Mouse (Mus musculus) forelimb bud, embryonic 11.5 days (tissue): ENCODE data around the gene Mcm5.

Experiments
- DNase-seq: peaks from one replicate; pipeline ENCODE4 v3.0.0-alpha.2; 2012; ENCODE audit warnings: low read depth, low spot score

The Mcm5 gene

GRCm38 (mm10) chr8:75093399-75094156 is 15.8 kb upstream of the Mcm5 start, which contains the start of gene Hmox1:
Gene Hmox1, plus strand, starts transcription at chr8:75093621.
- DNase-seq, result peak; percentile 91

GRCm38 (mm10) chr8:75102956-75103355 is 6.4 kb upstream of the Mcm5 start:
- no peak for DNase-seq

- DNase-seq, result no peak
Measured at GRCm38 (mm10) chr8:75103376-75103878, 5.9 kb upstream of the Mcm5 start.

GRCm38 (mm10) chr8:75108527-75109235 is 688 bp upstream of the Mcm5 start:
- peak; percentile 83 for DNase-seq

- DNase-seq, result no peak
Measured at GRCm38 (mm10) chr8:75110093-75110492, 724 bp downstream of the Mcm5 start.

GRCm38 (mm10) chr8:75118505-75118904 is 9.1 kb downstream of the Mcm5 start:
- no peak for DNase-seq

- no peak for DNase-seq
Measured at GRCm38 (mm10) chr8:75119287-75119686, 9.9 kb downstream of the Mcm5 start.

- DNase-seq, result no peak
Measured at GRCm38 (mm10) chr8:75119747-75120146, 10.4 kb downstream of the Mcm5 start.

- no peak for DNase-seq
Measured at GRCm38 (mm10) chr8:75127406-75127805, 18.0 kb downstream of the Mcm5 start.

- peak; percentile 17 for DNase-seq
Measured at GRCm38 (mm10) chr8:75132485-75132884, 23.1 kb downstream of the Mcm5 start.

GRCm38 (mm10) chr8:75133399-75133798 is 24.0 kb downstream of the Mcm5 start:
- no peak for DNase-seq

GRCm38 (mm10) chr8:75134603-75135391 is 25.4 kb downstream of the Mcm5 start:
- DNase-seq, result no peak

GRCm38 (mm10) chr8:75135756-75136155 is 26.4 kb downstream of the Mcm5 start:
- no peak for DNase-seq

GRCm38 (mm10) chr8:75136256-75136655 is 26.9 kb downstream of the Mcm5 start:
- DNase-seq, result no peak

- no peak for DNase-seq
Measured at GRCm38 (mm10) chr8:75137536-75137935, 28.2 kb downstream of the Mcm5 start.

GRCm38 (mm10) chr8:75150911-75151610 is 41.7 kb downstream of the Mcm5 start:
- DNase-seq, result no peak

GRCm38 (mm10) chr8:75151743-75152142 is 42.4 kb downstream of the Mcm5 start:
- DNase-seq, result no peak

GRCm38 (mm10) chr8:75152505-75153082 is 43.2 kb downstream of the Mcm5 start:
- no peak for DNase-seq

- DNase-seq, result no peak
Measured at GRCm38 (mm10) chr8:75154855-75155478, 45.6 kb downstream of the Mcm5 start.

GRCm38 (mm10) chr8:75155740-75156322 is 46.5 kb downstream of the Mcm5 start:
- DNase-seq, result no peak
